Mouse (Mus musculus) heart, embryonic 16.5 days (tissue): Measurements from ENCODE around the gene Pias3. TPM values are rescaled to one million over a fixed set of nuclear protein-coding genes. Genes with fewer than 3 reads are reported as not detected.

Experiments
- ATAC-seq: fragments of 200-750 bp; cut with Nextera tagmentation; replicated peaks from 2 replicates; pipeline ENCODE4 v1.8.0; 2017; ENCODE audit warnings: moderate number of reproducible peaks; ENCODE audit not compliant: insufficient read depth, low FRiP score; ENCODE audit errors: extremely low read depth
- H3K27ac ChIP-seq: fragments of 300-500 bp; sonication (generic); 2 replicates; pipeline ENCODE4 v1.5.1; 2014; ENCODE audit warnings: mild to moderate bottlenecking, low read length, control low read depth, moderate library complexity
- H3K27me3 ChIP-seq: fragments of 300-500 bp; sonication (generic); 2 replicates; pipeline ENCODE4 v1.6.1; 2014; ENCODE audit warnings: low read length, mixed read lengths; ENCODE audit not compliant: control insufficient read depth, insufficient read depth
- H3K36me3 ChIP-seq: fragments of 300-500 bp; sonication (generic); 2 replicates; pipeline ENCODE4 v1.6.1; 2014; ENCODE audit not compliant: control insufficient read depth, insufficient read depth
- H3K4me1 ChIP-seq: fragments of 300-500 bp; sonication (generic); 2 replicates; pipeline ENCODE4 v1.6.1; 2014; ENCODE audit warnings: low read length, mixed read lengths; ENCODE audit not compliant: control insufficient read depth, insufficient read depth
- H3K4me2 ChIP-seq: fragments of 300-500 bp; sonication (generic); 2 replicates; pipeline ENCODE4 v1.6.1; 2014; ENCODE audit warnings: low read depth, mild to moderate bottlenecking, control low read depth, low read length
- H3K4me3 ChIP-seq: fragments of 300-500 bp; sonication (generic); 2 replicates; pipeline ENCODE4 v1.5.1; 2014; ENCODE audit warnings: mild to moderate bottlenecking, control low read depth, low read length
- H3K9ac ChIP-seq: fragments of 300-500 bp; sonication (generic); 2 replicates; pipeline ENCODE4 v1.6.1; 2014; ENCODE audit warnings: low read length, control low read depth
- H3K9me3 ChIP-seq: fragments of 300-500 bp; sonication (generic); replicated peaks from 2 replicates; pipeline ENCODE4 v1.6.1; 2016; ENCODE audit warnings: low read length; ENCODE audit not compliant: control insufficient read depth
- WGBS: fragments of 180-500 bp; shearing (Covaris S2); extraction: QIAGEN DNeasy Blood & Tissue Kit; methylation state at CpG from one replicate; pipeline ENCODE4 v1.1.7; 2014; 5-methylcytosine and 5-hydroxymethylcytosine counted together
- polyA plus RNA-seq: library from polyadenylated mRNA; unstranded; fragments of >200 nt; fragmentation: Nextera tagmentation; extraction: Ambion mirVana; gene quantifications from 2 replicates; pipeline ENCODE4 v1.2.1, GENCODE M21; 2015

The Pias3 gene
- polyA plus RNA-seq, 1 experiment from 2014 or later, result 33.6 TPM

GRCm38 (mm10) chr3:96668424-96669067, 27.6 kb upstream of the Pias3 start:
- H3K9ac ChIP-seq, result no peak overlapping the region
- no peak overlapping the region for H3K27ac ChIP-seq
- no peaks in the 10 kb centered on the region for H3K27me3 ChIP-seq
- H3K4me2 ChIP-seq, result no peak overlapping the region
- peaks cover 11% of the 10 kb centered on the region for H3K4me1 ChIP-seq
- ATAC-seq, result no peak
- WGBS, result 88% methylated on average over 5 of the region's 5 CpGs
- no peaks in the 10 kb centered on the region for H3K9me3 ChIP-seq
- no peak overlapping the region for H3K4me3 ChIP-seq
- no peaks in the 10 kb centered on the region for H3K36me3 ChIP-seq

DNA sequence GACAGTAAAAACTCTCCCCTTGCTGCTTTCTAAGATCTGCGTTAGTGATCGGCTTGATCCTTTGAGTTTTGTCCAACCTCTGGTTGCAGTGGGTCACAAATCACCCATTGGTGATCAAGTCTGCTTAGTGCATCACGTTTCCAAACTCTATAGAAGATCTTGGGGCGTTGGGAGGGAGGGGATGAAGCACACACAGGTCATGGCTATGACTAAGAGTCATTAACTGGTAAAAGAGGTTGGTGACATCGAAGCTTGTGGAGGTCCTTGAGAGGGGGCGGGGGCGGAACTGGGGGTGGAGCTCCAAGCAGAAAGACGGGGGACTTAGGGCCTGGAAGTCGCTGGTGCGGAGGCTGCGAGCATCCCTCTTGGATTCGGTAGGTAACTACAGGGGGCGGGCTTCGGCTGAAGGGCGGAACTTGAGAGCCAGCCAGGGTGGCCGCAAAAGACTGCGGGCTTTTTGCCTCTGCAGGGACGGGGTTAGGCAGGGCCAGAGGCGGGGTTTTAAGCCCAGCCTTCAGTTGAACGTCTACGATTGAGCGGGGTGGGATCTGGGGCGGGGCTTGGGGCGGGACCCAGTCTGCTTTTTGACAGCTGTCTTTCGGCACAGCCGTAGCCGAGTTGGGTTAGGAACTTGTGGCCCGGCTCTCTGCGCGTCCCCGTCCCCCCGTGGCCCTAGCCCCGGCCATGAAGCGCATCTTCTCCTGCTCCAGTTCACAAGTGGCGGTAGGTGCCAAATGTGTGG, 26.3 kb upstream of the Pias3 start, which contains the start of gene Ankrd35:
Gene Ankrd35, plus strand, starts transcription at position 405 of the 742 bp plus-strand sequence.
- no peaks in the 10 kb centered on the region for H3K9me3 ChIP-seq
- H3K4me2 ChIP-seq, result peak within 1 kb of the TSS; percentile 78
- H3K36me3 ChIP-seq, result no peaks in the 10 kb centered on the region
- H3K9ac ChIP-seq, result peak within 1 kb of the TSS; percentile 35
- H3K4me1 ChIP-seq, result peaks cover 4% of the 10 kb centered on the region
- no peak within 1 kb of the TSS for H3K27ac ChIP-seq
- ATAC-seq, result peak; percentile 95
- peak within 1 kb of the TSS; percentile 52 for H3K4me3 ChIP-seq
- 6% methylated on average over 35 of the region's 35 CpGs for WGBS
- H3K27me3 ChIP-seq, result no peaks in the 10 kb centered on the region

DNA sequence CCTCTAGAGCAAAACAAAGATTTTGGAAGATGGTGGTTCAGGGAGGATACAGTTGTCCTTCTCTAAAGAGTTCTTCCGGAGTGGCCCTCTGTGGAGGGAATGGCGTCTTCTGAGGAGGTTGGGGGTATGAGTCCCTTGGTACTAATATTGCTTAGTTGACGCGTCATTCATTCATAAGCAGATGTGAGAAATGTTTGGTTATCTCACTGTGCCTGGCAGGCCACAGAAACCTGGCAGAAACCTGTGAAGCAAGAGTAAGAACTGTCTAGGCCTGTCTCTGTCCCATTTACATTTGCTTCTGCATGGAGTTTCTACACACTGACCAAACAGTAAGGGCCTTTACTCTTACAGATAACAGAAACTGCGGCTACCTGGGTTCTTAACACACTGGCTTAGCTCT, 24.7 kb upstream of the Pias3 start:
- Histone ChIP-seq H3K9ac (no peak overlapping the region), H3K36me3 (no peaks in the 10 kb centered on the region), H3K9me3 (no peaks in the 10 kb centered on the region), H3K4me2 (no peak overlapping the region), H3K27me3 (no peaks in the 10 kb centered on the region), H3K4me1 (peaks cover 4% of the 10 kb centered on the region), H3K4me3 (no peak overlapping the region), H3K27ac (no peak overlapping the region)
- no peak for ATAC-seq
- 91% methylated on average over 5 of the region's 5 CpGs for WGBS

GRCm38 (mm10) chr3:96673514-96673913, 22.7 kb upstream of the Pias3 start:
- H3K9ac ChIP-seq, result no peak overlapping the region
- peaks cover 4% of the 10 kb centered on the region for H3K4me1 ChIP-seq
- ATAC-seq, result no peak
- no peak overlapping the region for H3K4me2 ChIP-seq
- no peak overlapping the region for H3K27ac ChIP-seq
- H3K4me3 ChIP-seq, result no peak overlapping the region
- no peaks in the 10 kb centered on the region for H3K9me3 ChIP-seq
- H3K36me3 ChIP-seq, result no peaks in the 10 kb centered on the region
- H3K27me3 ChIP-seq, result 0 out of 2 replicates have a peak, but pooled peaks cover 5% of the 10 kb centered on the region
- WGBS, result 64% methylated on average over 4 of the region's 4 CpGs

GRCm38 (mm10) chr3:96674442-96674841, 21.7 kb upstream of the Pias3 start:
- WGBS, result 62% methylated on average over 8 of the region's 8 CpGs

DNA sequence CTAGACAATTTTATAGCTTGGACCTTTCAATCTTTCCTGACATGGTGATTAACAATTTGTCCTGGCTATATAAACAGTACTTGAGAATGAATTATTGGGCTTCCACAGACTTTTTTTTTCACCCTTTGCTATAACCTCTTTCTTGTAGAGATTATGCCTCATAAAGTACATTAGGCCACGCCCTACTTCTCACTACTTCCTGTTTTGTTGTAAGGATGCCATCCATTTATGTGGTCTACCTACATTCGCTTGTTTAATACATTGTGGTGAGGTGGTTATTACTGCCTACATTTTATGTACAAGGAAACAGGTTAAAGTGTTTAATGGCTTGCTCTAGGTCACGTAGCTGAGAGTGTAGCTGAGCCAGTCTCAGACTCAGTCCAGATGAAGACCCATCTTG, 21.0 kb upstream of the Pias3 start:
- Histone ChIP-seq H3K9ac (no peak overlapping the region), H3K4me3 (no peak overlapping the region), H3K4me1 (peaks cover 4% of the 10 kb centered on the region), H3K36me3 (no peaks in the 10 kb centered on the region), H3K9me3 (no peaks in the 10 kb centered on the region), H3K27me3 (0 out of 2 replicates have a peak, but pooled peaks cover 5% of the 10 kb centered on the region), H3K27ac (no peak overlapping the region), H3K4me2 (no peak overlapping the region)
- 83% methylated on average over 3 of the region's 3 CpGs for WGBS
- no peak for ATAC-seq

More at GRCm38 (mm10) chr3:96674442-96674841, 21.7 kb upstream of the Pias3 start:
- Histone ChIP-seq H3K4me1 (peaks cover 4% of the 10 kb centered on the region), H3K27ac (no peak overlapping the region), H3K9me3 (no peaks in the 10 kb centered on the region), H3K36me3 (no peaks in the 10 kb centered on the region), H3K9ac (no peak overlapping the region), H3K4me3 (no peak overlapping the region), H3K27me3 (0 out of 2 replicates have a peak, but pooled peaks cover 5% of the 10 kb centered on the region), H3K4me2 (no peak overlapping the region)
- no peak for ATAC-seq

DNA sequence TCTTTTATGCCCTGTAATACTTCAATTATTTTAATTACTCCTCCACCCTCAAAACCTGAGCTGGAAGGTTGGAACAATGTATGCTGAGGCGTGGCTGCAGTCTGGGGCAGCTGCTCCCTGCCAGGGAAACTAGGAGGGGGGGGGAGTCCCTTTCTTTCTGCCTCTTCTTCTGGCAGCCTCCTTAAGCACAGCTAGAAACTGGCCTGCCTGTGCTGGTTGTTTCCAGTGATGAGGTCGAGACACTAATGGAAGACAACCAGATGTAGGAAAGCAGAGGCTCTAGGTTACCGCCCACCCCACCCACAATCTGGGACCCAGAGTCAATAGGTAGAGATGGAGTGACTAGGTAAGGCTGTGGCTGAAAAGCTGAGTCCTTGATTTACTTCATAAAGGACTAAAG, 20.5 kb upstream of the Pias3 start:
- no peak for ATAC-seq
- no peak overlapping the region for H3K4me3 ChIP-seq
- 64% methylated on average over 3 of the region's 3 CpGs for WGBS

DNA sequence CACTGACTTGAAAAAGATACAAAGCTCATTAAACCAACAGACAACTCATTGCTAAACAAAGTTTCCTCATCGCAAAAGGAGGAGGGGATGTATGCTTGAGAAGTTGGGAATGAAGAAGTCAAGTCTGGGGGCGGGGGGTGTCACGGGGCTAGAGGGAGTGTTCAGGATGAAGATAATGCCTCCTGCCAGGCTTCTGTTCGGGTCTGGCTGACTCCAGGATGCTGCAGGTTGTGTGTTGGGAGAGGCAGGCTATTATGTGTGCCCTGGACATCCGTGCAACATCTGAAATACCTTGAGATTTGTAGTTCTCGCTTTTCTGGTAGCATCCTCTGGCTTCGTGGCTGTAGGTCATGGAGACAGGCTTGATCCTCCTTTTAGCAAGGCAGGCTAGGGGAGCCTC, 17.7 kb upstream of the Pias3 start:
- Histone ChIP-seq H3K27me3 (peaks cover 5% of the 10 kb centered on the region; the same call in 1 of the 2 replicates), H3K9ac (no peak overlapping the region), H3K4me2 (no peak overlapping the region), H3K27ac (no peak overlapping the region), H3K4me1 (no peaks in the 10 kb centered on the region), H3K36me3 (no peaks in the 10 kb centered on the region), H3K9me3 (no peaks in the 10 kb centered on the region), H3K4me3 (no peak overlapping the region)
- ATAC-seq, result no peak
- WGBS, result 56% methylated on average over 7 of the region's 7 CpGs

More for the DNA sequence above, 20.5 kb upstream of the Pias3 start:
- H3K4me1 ChIP-seq, result peaks cover under 1% of the 10 kb centered on the region; the same call in 1 of the 2 replicates
- no peaks in the 10 kb centered on the region for H3K9me3 ChIP-seq
- no peak overlapping the region for H3K9ac ChIP-seq
- H3K27me3 ChIP-seq, result 0 out of 2 replicates have a peak, but pooled peaks cover 5% of the 10 kb centered on the region
- no peaks in the 10 kb centered on the region for H3K36me3 ChIP-seq
- no peak overlapping the region for H3K27ac ChIP-seq
- no peak overlapping the region for H3K4me2 ChIP-seq

GRCm38 (mm10) chr3:96679159-96679674, 17.0 kb upstream of the Pias3 start:
- no peak overlapping the region for H3K4me2 ChIP-seq
- no peaks in the 10 kb centered on the region for H3K4me1 ChIP-seq
- H3K27ac ChIP-seq, result no peak overlapping the region
- H3K4me3 ChIP-seq, result no peak overlapping the region
- H3K9ac ChIP-seq, result no peak overlapping the region
- peaks cover 11% of the 10 kb centered on the region; the same call in 1 of the 2 replicates for H3K27me3 ChIP-seq
- no peak for ATAC-seq
- no peaks in the 10 kb centered on the region for H3K36me3 ChIP-seq
- whole genome bisulfite sequencing, result 21% methylated on average over 5 of the region's 5 CpGs
- H3K9me3 ChIP-seq, result no peaks in the 10 kb centered on the region
